Mouse (Mus musculus): ENCODE measurements around the gene Zfp189. TPM values are rescaled to one million over a fixed set of nuclear protein-coding genes. Genes with fewer than 3 reads are reported as not detected.

Zfp189 gene
- polyA plus RNA-seq (2012; rRNA removed), result 0.31 and 0.36 TPM in 2 replicates

GRCm38 (mm10) chr4:49520572-49521340 lies at the start of gene Zfp189, which contains the start of gene Mrpl50:
TSS of gene Zfp189 (plus strand) at chr4:49521176.
TSS of gene Mrpl50 (minus strand) at chr4:49521093.

GRCm38 (mm10) chr4:49473435-49474100 lies 47.4 kb upstream of the Zfp189 start, which contains the start of gene Acnat1:
TSS of gene Acnat1 (minus strand) at chr4:49473912.

DNA sequence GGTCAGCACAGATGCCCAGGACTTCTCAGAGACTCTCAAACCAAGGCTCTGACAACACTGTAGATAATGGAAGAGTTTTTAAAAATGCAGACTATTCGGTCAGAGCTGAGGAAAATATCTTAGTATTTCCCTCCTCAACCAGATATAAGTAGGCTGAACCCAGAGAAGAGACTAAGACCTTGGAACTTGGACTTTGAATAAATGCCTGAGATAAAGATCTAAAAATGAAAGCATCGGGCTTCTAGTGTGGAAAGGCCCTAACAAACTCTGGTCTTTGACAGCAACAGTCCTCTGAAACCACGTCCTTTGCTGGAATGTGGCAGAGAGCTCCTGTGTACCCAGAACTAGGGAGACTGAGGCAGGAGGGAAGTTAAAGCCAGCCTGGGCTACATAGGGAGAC lies 14.6 kb upstream of the Zfp189 start, which contains the start of gene Baat:
Baat (minus strand) TSS at position 172 of the 400 bp plus-strand sequence.

GRCm38 (mm10) chr4:49549383-49549782 lies 28.4 kb downstream of the Zfp189 start, which contains the start of gene Aldob:
TSS of gene Aldob (minus strand) at chr4:49549546.

Other genes with a start within 250 kb of the Zfp189 start
- gene Acnat2, start 113.0 kb upstream of the Zfp189 start, polyA plus RNA-seq (2012; rRNA removed), result not detected in 2 replicates
- 7.2 and 7.4 TPM in 2 replicates for gene Acnat1, start 47.3 kb upstream of the Zfp189 start, polyA plus RNA-seq (2012; rRNA removed)
- gene Baat, start 14.6 kb upstream of the Zfp189 start, polyA plus RNA-seq (2012; rRNA removed), result 0.21 TPM in 1 of 2 replicates, not detected in the other
- 1.6 and 2.3 TPM in 2 replicates for gene Mrpl50, start 83 bp upstream of the Zfp189 start, polyA plus RNA-seq (2012; rRNA removed)
- 50.0 and 64.2 TPM in 2 replicates for gene Aldob, start 28.4 kb downstream of the Zfp189 start, polyA plus RNA-seq (2012; rRNA removed)
- 102 and 149 TPM in 2 replicates for gene Tmem246, start 76.7 kb downstream of the Zfp189 start, polyA plus RNA-seq (2012; rRNA removed)
- 16.0 TPM in 2 replicates for gene Rnf20, start 110.8 kb downstream of the Zfp189 start, polyA plus RNA-seq (2012; rRNA removed)
- 0.05 TPM in 1 of 2 replicates, not detected in the other for gene Ppp3r2, start 160.8 kb downstream of the Zfp189 start, polyA plus RNA-seq (2012; rRNA removed)

All from colon, adult 2 months (tissue).